In genomic region chr9:31719309-31719708, GRCm38 (mm10) we compare ENCODE assay signal across 23 mouse cellular contexts.
DNase-seq lines count a peak whose midpoint lies in the region; ATAC-seq and TF ChIP-seq lines count a peak whose summit lies in the region.
"Had no signal": no experiment of that assay in that cellular context is flagged by ENCODE, and none has a peak within 500 bp of the region (broad histone marks: within the 10 kb centered on the region; RNA-seq: fewer than 3 reads in every experiment).

No protein-coding gene starts in this region.

- 0 out of 2 replicates have a peak, but pooled peaks have one; percentile 13 for TF ChIP-seq CTCF in liver, embryonic 14.5 days (IDR thresholded peaks at IDR 0.05; ENCODE audit: low read depth)

- H3K27me3 ChIP-seq in liver, embryonic 14.5 days (ENCODE audit: control insufficient read depth, insufficient read depth, low read length), result no peaks in the 10 kb centered on the region
- no peaks in the 10 kb centered on the region for H3K27me3 ChIP-seq in liver, embryonic 11.5 days (replicated peaks; ENCODE audit: control insufficient read depth, insufficient read depth, low read length)
- H3K27me3 ChIP-seq: limb, embryonic 12.5 days; liver, embryonic 15.5 days; neural tube, embryonic 12.5 days had no signal

- H3K4me3 ChIP-seq in liver, embryonic 14.5 days (ENCODE audit: insufficient read depth in 1 of 2, low read depth in 2 of 2, low read length in 2 of 2), result no peak overlapping the region
- no peak overlapping the region for H3K4me3 ChIP-seq in liver, embryonic 11.5 days (ENCODE audit: low read depth, low read length)
- H3K4me3 ChIP-seq: forebrain, embryonic 10.5 days; hindbrain, embryonic 10.5 days; limb, embryonic 12.5 days; liver, embryonic 15.5 days; neural tube, embryonic 12.5 days had no signal

- DNase-seq in heart, adult 11 months, result peak; percentile 37
- DNase-seq in heart, adult 9 months (ENCODE audit: low spot score in 2 of 2), result no peak
- no peak for DNase-seq in liver, embryonic 14.5 days (ENCODE audit: low read depth in 3 of 3, low spot score in 3 of 3)
- DNase-seq in liver, embryonic 11.5 days (ENCODE audit: low spot score), result no peak
- DNase-seq in A20 (ENCODE audit: low read depth, low spot score) (peak; percentile 15), R1 (ENCODE audit: low read depth, low spot score) (peak; percentile 38)
- no peak for DNase-seq in spleen, postnatal 4 days (ENCODE audit: low spot score in 2 of 2)
- DNase-seq in embryo, embryonic 10 days (ENCODE audit: low spot score), result no peak
- DNase-seq: adrenal gland, postnatal 25 days; B cell, adult 2 months; cerebellum, adult 11-12 months; cerebellum, postnatal 25 days; gastrocnemius, postnatal 10 days; kidney, adult 8-10 months; kidney, postnatal 36 days; lung, postnatal 36 days; right cerebral cortex, adult 18-20 months; thymus, adult 18-20 months had no signal

- no peaks in the 10 kb centered on the region for H3K9me3 ChIP-seq in liver, embryonic 14.5 days (ENCODE audit: control insufficient read depth, low read length)
- H3K9me3 ChIP-seq in liver, embryonic 11.5 days (ENCODE audit: control insufficient read depth, low read length), result no peaks in the 10 kb centered on the region
- H3K9me3 ChIP-seq: forebrain, embryonic 10.5 days; hindbrain, embryonic 10.5 days; limb, embryonic 12.5 days; liver, embryonic 15.5 days; neural tube, embryonic 12.5 days had no signal

- 48% methylated on average over 6 of the region's 6 CpGs for WGBS in liver, embryonic 14.5 days (ENCODE audit: insufficient replicate concordance)
- WGBS in liver, embryonic 11.5 days, result 55% methylated on average over 6 of the region's 6 CpGs

- H3K9ac ChIP-seq in liver, embryonic 14.5 days (replicated peaks), result no peak overlapping the region
- H3K9ac ChIP-seq in liver, embryonic 11.5 days (ENCODE audit: low read depth, low read length), result no peak overlapping the region
- H3K9ac ChIP-seq: limb, embryonic 12.5 days; liver, embryonic 15.5 days; neural tube, embryonic 12.5 days had no signal

- no peak overlapping the region for H3K4me2 ChIP-seq in liver, embryonic 14.5 days (ENCODE audit: low read depth)
- H3K4me2 ChIP-seq in liver, embryonic 11.5 days, result no peak overlapping the region
- H3K4me2 ChIP-seq: limb, embryonic 12.5 days; liver, embryonic 15.5 days; neural tube, embryonic 12.5 days had no signal

- no peaks in the 10 kb centered on the region for H3K36me3 ChIP-seq in liver, embryonic 14.5 days (replicated peaks; ENCODE audit: control insufficient read depth, insufficient read depth, low read depth)
- H3K36me3 ChIP-seq in liver, embryonic 11.5 days (ENCODE audit: control insufficient read depth, insufficient read depth, low read length), result no peaks in the 10 kb centered on the region
- H3K36me3 ChIP-seq: forebrain, embryonic 10.5 days; hindbrain, embryonic 10.5 days; limb, embryonic 12.5 days; liver, embryonic 15.5 days; neural tube, embryonic 12.5 days had no signal

- no peak overlapping the region for H3K27ac ChIP-seq in liver, embryonic 14.5 days
- no peak overlapping the region for H3K27ac ChIP-seq in liver, embryonic 11.5 days (ENCODE audit: low read depth, low read length)
- H3K27ac ChIP-seq: forebrain, embryonic 10.5 days; hindbrain, embryonic 10.5 days; limb, embryonic 12.5 days; liver, embryonic 15.5 days; neural tube, embryonic 12.5 days had no signal

- TF ChIP-seq EP300 in liver, embryonic 14.5 days (IDR thresholded peaks at IDR 0.05; ENCODE audit: low read depth), result no peak

- H3K4me1 ChIP-seq in liver, embryonic 14.5 days (replicated peaks; ENCODE audit: control insufficient read depth in 2 of 2, insufficient read depth in 2 of 2, low read length in 1 of 2), result no peaks in the 10 kb centered on the region
- no peaks in the 10 kb centered on the region for H3K4me1 ChIP-seq in liver, embryonic 11.5 days (replicated peaks; ENCODE audit: control insufficient read depth, insufficient read depth, low read length)
- H3K4me1 ChIP-seq: limb, embryonic 12.5 days; liver, embryonic 15.5 days; neural tube, embryonic 12.5 days had no signal

- no peak for ATAC-seq in liver, embryonic 14.5 days (ENCODE audit: insufficient read depth)
- ATAC-seq in liver, embryonic 11.5 days (replicated peaks; ENCODE audit: low FRiP score), result no peak

Comparison
In these comparisons a context has a peak if more than half of its experiments do, and no peak if none do; other contexts are left out.
1. DNase-seq: peak in heart, adult 11 months (single experiment), A20 (single experiment) and R1 (single experiment); none in heart, adult 9 months (0 of 2), liver, embryonic 14.5 days (0 of 3), liver, embryonic 11.5 days (single experiment), spleen, postnatal 4 days (0 of 2) and embryo, embryonic 10 days (single experiment).